Mouse (Mus musculus) kidney, adult 2 months (tissue): ENCODE data around the gene Gpc6. TPM values are rescaled to one million over a fixed set of nuclear protein-coding genes. Genes with fewer than 3 reads are reported as not detected.

ENCODE experiments used
- DNase-seq: peaks from one replicate; pipeline ENCODE4 v3.0.0; 2021
- H3K27ac ChIP-seq: fragments of 200-500 bp; 2 replicates; pipeline ENCODE4 v1.5.1; 2012; ENCODE audit warnings: low read depth, low read length, control low read depth, inconsistent platforms; ENCODE audit not compliant: insufficient read depth
- H3K27me3 ChIP-seq: fragments of 200-500 bp; replicated peaks from 2 replicates; pipeline ENCODE4 v1.6.1; 2012; ENCODE audit warnings: mild to moderate bottlenecking, moderate library complexity, low read length, inconsistent platforms; ENCODE audit not compliant: control insufficient read depth, insufficient read depth
- H3K36me3 ChIP-seq: fragments of 200-500 bp; 2 replicates; pipeline ENCODE4 v1.6.1; 2012; ENCODE audit warnings: mild to moderate bottlenecking, moderate library complexity, low read length, inconsistent platforms; ENCODE audit not compliant: control insufficient read depth, insufficient read depth
- H3K4me1 ChIP-seq: fragments of 200-500 bp; 2 replicates; pipeline ENCODE4 v1.6.1; 2011; ENCODE audit warnings: low read length; ENCODE audit not compliant: control insufficient read depth, insufficient read depth
- H3K4me3 ChIP-seq: fragments of 200-500 bp; 2 replicates; pipeline ENCODE4 v1.5.1; 2011; ENCODE audit warnings: mild to moderate bottlenecking, low read depth, low read length, control low read depth; ENCODE audit not compliant: insufficient read depth
- CTCF ChIP-seq: fragments of 200-500 bp; conservative IDR thresholded peaks from 2 replicates; pipeline ENCODE4 v1.5.1; 2011; ENCODE audit warnings: low read depth, mild to moderate bottlenecking, control low read depth, low read length, moderate library complexity, mixed read lengths; ENCODE audit not compliant: insufficient read depth, insufficient read length
- POLR2A ChIP-seq: fragments of 200-500 bp; IDR thresholded peaks from one replicate; pipeline ENCODE4 v1.6.1; 2011; ENCODE audit warnings: low read depth, low read length, control low read depth
- WGBS: fragments of 180-500 bp; shearing (Covaris S2); methylation state at CpG from one replicate; pipeline ENCODE4 v1.1.7; 2018; 5-methylcytosine and 5-hydroxymethylcytosine counted together
- polyA plus RNA-seq: library from polyadenylated mRNA; depleted of rRNA; stranded (reverse); fragments of >200 nt; gene quantifications from 2 replicates; pipeline ENCODE4 v1.2.3, GENCODE M21; 2012

Gpc6 gene
- polyA plus RNA-seq, 1 experiment = 3.4 TPM

- DNase-seq = no peak
- H3K36me3 ChIP-seq = no peaks in the 10 kb centered on the region
- 31% methylated on average over 2 of the region's 2 CpGs for WGBS
- no peak for TF ChIP-seq CTCF
- TF ChIP-seq POLR2A = no peak
- no peak overlapping the region for H3K4me3 ChIP-seq
- H3K27me3 ChIP-seq = no peaks in the 10 kb centered on the region
- H3K27ac ChIP-seq = no peak overlapping the region
- H3K4me1 ChIP-seq = no peaks in the 10 kb centered on the region
These were observed 130.0 kb downstream of the Gpc6 start for GRCm38 (mm10) chr14:117055134-117055533.

GRCm38 (mm10) chr14:117061078-117061477 is 136.0 kb downstream of the Gpc6 start:
- WGBS = 32% methylated on average over 2 of the region's 2 CpGs
- H3K27ac ChIP-seq = no peak overlapping the region
- TF ChIP-seq CTCF = no peak
- TF ChIP-seq POLR2A = no peak

GRCm38 (mm10) chr14:117061527-117061926 is 136.4 kb downstream of the Gpc6 start:
- WGBS = 67% methylated on average over 2 of the region's 2 CpGs
- no peak overlapping the region for H3K4me3 ChIP-seq
- DNase-seq = no peak
- no peaks in the 10 kb centered on the region for H3K4me1 ChIP-seq
- no peaks in the 10 kb centered on the region for H3K36me3 ChIP-seq
- no peaks in the 10 kb centered on the region for H3K27me3 ChIP-seq
- TF ChIP-seq CTCF (no peak), POLR2A (no peak)
- no peak overlapping the region for H3K27ac ChIP-seq

More at GRCm38 (mm10) chr14:117061078-117061477, 136.0 kb downstream of the Gpc6 start:
- Histone ChIP-seq H3K27me3 (no peaks in the 10 kb centered on the region), H3K36me3 (no peaks in the 10 kb centered on the region), H3K4me1 (no peaks in the 10 kb centered on the region), H3K4me3 (no peak overlapping the region)
- DNase-seq = no peak

- no peaks in the 10 kb centered on the region for H3K36me3 ChIP-seq
- TF ChIP-seq CTCF (no peak), POLR2A (no peak)
- WGBS = 88% methylated on average over 5 of the region's 5 CpGs
- no peak overlapping the region for H3K27ac ChIP-seq
- H3K4me1 ChIP-seq = no peaks in the 10 kb centered on the region
- H3K27me3 ChIP-seq = no peaks in the 10 kb centered on the region
- no peak overlapping the region for H3K4me3 ChIP-seq
- no peak for DNase-seq
These were observed 143.1 kb downstream of the Gpc6 start for GRCm38 (mm10) chr14:117068179-117068578.

- Histone ChIP-seq H3K27ac (no peak overlapping the region), H3K4me1 (no peaks in the 10 kb centered on the region), H3K4me3 (no peak overlapping the region), H3K36me3 (no peaks in the 10 kb centered on the region), H3K27me3 (no peaks in the 10 kb centered on the region)
- no peak for DNase-seq
- 87% methylated on average over 4 of the region's 4 CpGs for WGBS
- TF ChIP-seq POLR2A (no peak), CTCF (no peak)
These were observed 145.5 kb downstream of the Gpc6 start for GRCm38 (mm10) chr14:117070470-117071085.

GRCm38 (mm10) chr14:117093586-117093985 is 168.5 kb downstream of the Gpc6 start:
- no peak for DNase-seq
- Histone ChIP-seq H3K4me3 (no peak overlapping the region), H3K27me3 (no peaks in the 10 kb centered on the region), H3K4me1 (no peaks in the 10 kb centered on the region), H3K27ac (no peak overlapping the region), H3K36me3 (no peaks in the 10 kb centered on the region)
- TF ChIP-seq POLR2A (no peak), CTCF (no peak)
- 84% methylated on average over 4 of the region's 4 CpGs for WGBS

GRCm38 (mm10) chr14:117106900-117107299 is 181.8 kb downstream of the Gpc6 start:
- H3K4me1 ChIP-seq = no peaks in the 10 kb centered on the region
- no peak for DNase-seq
- no peaks in the 10 kb centered on the region for H3K27me3 ChIP-seq
- 88% methylated on average over 4 of the region's 4 CpGs for WGBS
- H3K36me3 ChIP-seq = no peaks in the 10 kb centered on the region
- no peak overlapping the region for H3K27ac ChIP-seq
- TF ChIP-seq CTCF (no peak), POLR2A (no peak)
- H3K4me3 ChIP-seq = no peak overlapping the region

GRCm38 (mm10) chr14:117113153-117113552 is 188.0 kb downstream of the Gpc6 start:
- H3K27me3 ChIP-seq = no peaks in the 10 kb centered on the region
- no peak for DNase-seq

More at GRCm38 (mm10) chr14:117113153-117113552, 188.0 kb downstream of the Gpc6 start:
- Histone ChIP-seq H3K36me3 (no peaks in the 10 kb centered on the region), H3K27ac (no peak overlapping the region), H3K4me1 (no peaks in the 10 kb centered on the region), H3K4me3 (no peak overlapping the region)
- TF ChIP-seq POLR2A (no peak), CTCF (no peak)
- 91% methylated on average over 3 of the region's 3 CpGs for WGBS
